Mouse (Mus musculus) macrophage (primary cell): ENCODE results near the gene Unc5a. TPM values are rescaled to one million over a fixed set of nuclear protein-coding genes. Genes with fewer than 3 reads are reported as not detected.

Experiments
- H3K27ac ChIP-seq: fragments of 350-480 bp; formaldehyde crosslinking; 2 replicates; pipeline ENCODE4 v1.9.0; 2021
- H3K36me3 ChIP-seq: fragments of 350-480 bp; formaldehyde crosslinking; 2 replicates; pipeline ENCODE4 v1.9.0; 2021; ENCODE audit errors: inconsistent target
- H3K4me3 ChIP-seq: fragments of 350-480 bp; formaldehyde crosslinking; 2 replicates; pipeline ENCODE4 v1.9.0; 2021; ENCODE audit errors: inconsistent target
- H3K79me2 ChIP-seq: fragments of 350-480 bp; formaldehyde crosslinking; 2 replicates; pipeline ENCODE4 v1.9.0; 2021; ENCODE audit errors: inconsistent target
- WGBS: methylation state at CpG from one replicate; pipeline ENCODE4 v1.1.7; 2026; ENCODE audit warnings: inconsistent platforms; ENCODE audit not compliant: missing documents; 5-methylcytosine and 5-hydroxymethylcytosine counted together
- polyA plus RNA-seq: library from polyadenylated mRNA; stranded (reverse); fragments of 250-400 nt; gene quantifications from 3 replicates; pipeline ENCODE4 v1.2.4, GENCODE M21; 2018; ENCODE audit warnings: inconsistent platforms
- total RNA-seq, 78 experiments: library from RNA; depleted of rRNA; stranded (reverse); fragments of 250-400 nt; gene quantifications; 1 replicate in 9 of 78; 2 replicates in 24 of 78; 3 replicates in 43 of 78; 4 replicates in 2 of 78; pipeline ENCODE4 v1.2.4; 2018; ENCODE audit warnings: inconsistent platforms in 56 of 78

Gene Unc5a
- total RNA-seq (2018; cell fraction: chromatin; rRNA removed), result 1 to 10 TPM in 13 of 26 experiments, under 1 TPM in 13; 0.30 to 2.6 (median 1.0) TPM
- total RNA-seq (2018; cell fraction: cytosol; rRNA removed), result 1 to 10 TPM in 6 of 26 experiments, under 1 TPM in 20; 0.07 to 1.6 (median 0.51) TPM
- 1 to 10 TPM in 11 of 26 experiments, under 1 TPM in 14, not detected in 1; 0.12 to 3.0 (median 0.81) TPM for total RNA-seq (2018; cell fraction: nucleus; rRNA removed)
- 0.41 to 1.7 TPM (median 0.75 TPM) in 3 replicates for polyA plus RNA-seq

DNA sequence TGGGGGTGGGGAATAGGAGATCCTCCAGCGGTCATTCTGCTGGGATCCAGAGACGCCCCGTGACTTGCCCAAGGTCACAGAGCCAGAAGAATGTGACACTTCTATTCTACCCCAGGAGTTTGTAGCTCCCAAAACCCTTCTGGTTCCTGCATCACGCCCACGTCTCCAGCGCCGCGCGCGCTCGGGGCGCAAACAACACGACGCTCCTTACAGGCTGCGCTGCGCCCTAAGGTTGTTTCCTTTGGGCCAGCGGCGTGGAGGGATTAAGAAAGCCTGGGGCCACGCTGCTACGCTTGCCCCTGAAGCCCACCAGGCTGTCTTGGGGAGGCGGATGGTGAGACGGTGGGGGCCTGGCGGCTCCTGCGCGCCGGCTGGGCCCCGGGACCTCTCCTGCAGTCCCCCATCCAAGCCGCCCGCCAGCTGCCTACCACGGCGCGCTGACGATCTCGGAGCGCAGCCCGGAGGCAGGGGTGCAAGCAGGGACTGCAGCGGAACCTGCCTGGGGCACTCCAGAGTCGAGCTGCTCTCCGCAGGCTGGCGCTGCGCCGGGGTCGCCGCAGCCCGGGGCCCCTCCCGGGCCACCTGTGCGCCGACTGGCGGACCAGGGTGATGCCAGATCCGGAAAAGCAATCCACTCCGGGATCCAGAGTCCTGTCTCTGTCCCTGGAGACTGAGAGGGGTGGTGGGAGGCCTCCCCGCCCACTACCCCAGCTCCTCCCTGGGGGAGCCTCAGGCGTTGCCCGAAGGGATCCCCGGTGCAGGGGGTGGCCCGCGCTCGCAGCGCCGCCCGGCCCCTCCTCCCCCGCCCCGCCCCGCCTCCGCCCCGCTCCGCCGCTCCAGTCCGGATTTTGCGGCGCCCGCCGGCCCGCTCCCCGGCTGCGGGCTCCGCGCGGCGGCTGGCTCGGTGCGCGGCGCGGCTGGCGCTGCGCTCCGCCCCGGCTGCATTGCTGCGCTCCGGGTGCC, at the start of gene Unc5a:
Gene Unc5a, plus strand, starts transcription at position 881 of the 963 bp plus-strand sequence.
- WGBS, result 2% methylated on average over 54 of the region's 91 CpGs
- no peak within 1 kb of the TSS for H3K4me3 ChIP-seq
- H3K27ac ChIP-seq, result no peak within 1 kb of the TSS
- H3K36me3 ChIP-seq, result no peaks in the 10 kb centered on the region
- no peaks in the 10 kb centered on the region for H3K79me2 ChIP-seq

DNA sequence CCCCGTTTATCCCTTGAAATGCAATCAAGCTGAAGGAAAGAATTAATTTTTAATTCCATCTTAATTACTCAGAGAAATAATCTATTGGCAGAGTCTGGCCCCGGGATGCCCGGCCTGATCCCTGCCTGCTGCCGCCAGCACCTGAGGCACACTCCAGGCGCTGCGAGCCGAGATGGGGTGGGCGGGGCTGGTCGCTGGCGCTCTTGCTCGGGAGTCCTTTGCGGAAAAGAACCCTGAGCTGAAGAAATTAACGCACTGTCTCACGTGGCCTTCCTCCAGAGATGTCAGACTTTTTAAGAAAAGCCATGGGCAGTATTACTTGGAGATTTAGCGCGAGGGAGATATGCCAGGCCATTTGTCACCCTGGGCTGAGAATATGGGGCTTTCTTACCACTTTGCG, 37.2 kb upstream of the Unc5a start:
- H3K36me3 ChIP-seq, result no peaks in the 10 kb centered on the region
- no peaks in the 10 kb centered on the region for H3K79me2 ChIP-seq
- H3K27ac ChIP-seq, result no peak overlapping the region
- H3K4me3 ChIP-seq, result no peak overlapping the region
- WGBS, result 10% methylated on average over 17 of the region's 17 CpGs

DNA sequence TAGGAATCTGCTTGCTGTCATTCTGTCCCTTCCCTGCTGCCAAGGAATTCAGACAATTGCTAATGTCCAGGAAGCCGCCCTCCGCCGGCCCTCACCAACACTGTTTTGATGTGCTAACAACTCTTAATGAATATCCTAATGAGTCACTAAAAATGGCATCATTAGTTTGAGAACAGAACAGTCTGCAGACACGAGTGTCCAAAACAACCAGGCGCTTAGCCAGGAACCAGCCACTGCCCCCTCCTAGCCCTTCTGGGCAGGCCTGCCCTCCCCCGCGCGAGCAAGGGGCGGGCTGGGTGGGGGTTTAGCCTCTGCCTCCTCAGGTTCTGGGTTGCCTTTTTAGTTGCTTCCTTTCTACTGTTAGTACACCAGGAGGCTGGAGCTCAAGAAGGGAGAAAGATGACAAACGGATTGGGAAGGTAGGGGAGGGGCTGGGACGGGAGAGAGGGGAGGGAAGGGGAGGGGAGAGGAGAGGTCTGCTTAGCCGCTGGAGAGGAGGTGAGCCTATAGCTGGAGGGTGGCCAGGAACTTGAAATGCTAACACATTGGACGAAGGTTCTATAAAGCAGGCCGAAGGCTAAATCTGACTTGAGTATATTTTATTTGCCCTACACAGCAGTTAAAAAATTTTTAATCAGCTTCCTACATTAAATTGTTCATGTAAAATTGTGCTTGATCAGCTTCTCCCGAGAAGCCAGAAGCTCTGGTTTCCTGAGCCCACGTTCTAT, 36.2 kb upstream of the Unc5a start:
- WGBS, result 28% methylated on average over 13 of the region's 16 CpGs
- Histone ChIP-seq H3K27ac (no peak overlapping the region), H3K79me2 (no peaks in the 10 kb centered on the region), H3K36me3 (no peaks in the 10 kb centered on the region), H3K4me3 (no peak overlapping the region)

DNA sequence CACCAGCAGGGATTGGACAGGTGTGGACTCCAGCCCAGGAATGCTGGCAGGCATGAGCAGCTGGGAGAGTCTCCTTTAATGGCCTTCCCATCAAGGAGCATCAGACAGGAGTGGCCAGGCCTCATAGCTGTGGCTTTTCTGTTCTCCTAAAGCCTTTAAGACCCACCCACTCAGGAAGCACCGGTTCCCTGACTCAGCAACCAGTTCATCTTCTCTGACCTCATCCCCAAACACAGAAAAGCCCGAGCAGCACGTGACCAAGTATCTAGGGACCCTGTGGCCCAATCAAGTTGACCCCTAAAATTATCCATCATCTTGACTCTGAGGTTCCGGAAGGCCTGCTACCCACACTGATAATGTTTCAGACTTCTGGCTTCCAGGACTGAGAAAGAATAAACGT, 32.6 kb upstream of the Unc5a start:
- Histone ChIP-seq H3K79me2 (no peaks in the 10 kb centered on the region), H3K36me3 (no peaks in the 10 kb centered on the region), H3K27ac (no peak overlapping the region), H3K4me3 (no peak overlapping the region)
- 33% methylated on average over 5 of the region's 5 CpGs for WGBS

DNA sequence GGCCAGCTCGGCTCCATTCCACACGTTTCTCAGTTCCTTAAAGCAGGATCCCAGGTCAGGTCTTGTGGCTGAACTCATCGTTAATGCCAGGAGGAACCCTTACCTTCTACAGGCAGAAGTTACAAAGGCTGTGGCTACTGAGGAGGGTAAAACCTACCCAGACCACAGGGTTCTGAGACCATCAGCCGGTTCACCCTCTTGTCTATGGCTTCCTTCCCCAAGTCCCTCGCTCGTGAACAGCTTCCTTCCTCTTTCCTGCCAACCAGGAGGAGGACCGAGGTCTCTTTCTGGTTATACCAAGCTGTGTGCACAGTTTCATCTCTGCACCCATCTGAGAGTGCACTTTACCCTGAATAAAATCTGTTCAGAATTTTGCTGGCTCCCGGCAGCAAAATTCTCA, 30.3 kb upstream of the Unc5a start:
- 9% methylated on average over 8 of the region's 8 CpGs for WGBS
- H3K4me3 ChIP-seq, result no peak overlapping the region
- no peaks in the 10 kb centered on the region for H3K79me2 ChIP-seq
- H3K36me3 ChIP-seq, result no peaks in the 10 kb centered on the region
- no peak overlapping the region for H3K27ac ChIP-seq

DNA sequence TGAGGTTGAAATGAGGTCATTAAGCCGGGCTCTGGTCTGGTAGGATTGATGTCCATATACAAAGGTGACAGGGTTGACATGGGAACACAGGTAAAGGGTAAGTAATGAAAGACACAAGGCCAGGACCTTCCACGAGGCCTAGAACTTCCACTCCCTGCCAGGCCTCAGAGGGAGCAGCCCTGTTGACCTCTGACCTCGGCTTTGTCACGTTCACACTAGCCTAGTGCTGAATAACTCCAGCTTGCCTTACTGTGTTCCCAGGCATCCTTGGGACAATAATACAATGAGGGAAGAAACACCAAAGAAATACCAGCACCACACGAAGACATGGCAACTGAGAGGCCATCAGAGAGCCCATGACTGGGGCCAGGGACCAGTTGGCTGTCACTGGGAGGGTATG, 29.5 kb upstream of the Unc5a start:
- H3K27ac ChIP-seq, result no peak overlapping the region
- 71% methylated on average over 5 of the region's 5 CpGs for WGBS
- no peaks in the 10 kb centered on the region for H3K36me3 ChIP-seq
- no peak overlapping the region for H3K4me3 ChIP-seq
- H3K79me2 ChIP-seq, result no peaks in the 10 kb centered on the region

DNA sequence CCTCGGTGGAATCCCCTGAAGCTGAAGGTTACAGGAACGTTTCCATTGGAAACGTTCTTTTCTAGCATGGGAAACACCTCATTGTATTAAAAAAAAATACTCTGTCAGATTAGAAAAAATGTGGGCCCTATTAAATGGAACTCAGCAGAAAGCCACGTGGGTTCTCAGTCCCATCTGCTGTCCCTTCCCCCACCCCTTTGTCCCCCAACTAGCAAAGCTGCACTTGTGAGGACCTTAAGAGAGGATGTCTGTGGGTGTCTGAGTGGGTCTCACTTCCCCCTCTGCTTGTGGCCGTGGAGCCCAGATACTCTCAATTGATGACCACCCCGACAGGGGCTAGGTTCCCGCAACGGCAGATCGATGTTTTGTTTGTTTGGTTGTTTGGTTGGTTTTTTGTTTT, 27.5 kb upstream of the Unc5a start:
- Histone ChIP-seq H3K4me3 (no peak overlapping the region), H3K79me2 (no peaks in the 10 kb centered on the region), H3K36me3 (no peaks in the 10 kb centered on the region), H3K27ac (no peak overlapping the region)
- whole genome bisulfite sequencing, result 76% methylated on average over 9 of the region's 9 CpGs

DNA sequence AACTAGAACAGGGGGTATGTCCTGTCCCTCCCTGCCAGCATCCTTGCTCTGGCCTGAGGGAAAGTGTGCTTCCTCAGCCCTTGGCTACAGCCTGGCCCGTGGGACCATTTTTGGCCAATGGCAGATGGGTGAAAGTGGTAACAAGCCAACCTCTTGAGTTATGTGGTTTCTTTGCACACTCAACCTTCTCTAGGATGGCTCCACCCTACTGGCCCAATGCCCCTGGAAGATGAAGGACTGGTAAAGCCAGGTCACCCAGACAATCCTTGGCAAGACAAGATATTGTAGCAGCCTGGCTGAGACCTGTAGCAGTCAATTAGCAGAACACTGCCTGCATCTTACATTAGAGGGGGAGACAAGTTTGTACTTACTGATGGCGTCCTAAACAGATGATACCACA, 25.5 kb upstream of the Unc5a start:
- WGBS, result 90% methylated on average over 2 of the region's 2 CpGs
- no peaks in the 10 kb centered on the region for H3K36me3 ChIP-seq
- H3K79me2 ChIP-seq, result no peaks in the 10 kb centered on the region
- no peak overlapping the region for H3K27ac ChIP-seq
- H3K4me3 ChIP-seq, result no peak overlapping the region

DNA sequence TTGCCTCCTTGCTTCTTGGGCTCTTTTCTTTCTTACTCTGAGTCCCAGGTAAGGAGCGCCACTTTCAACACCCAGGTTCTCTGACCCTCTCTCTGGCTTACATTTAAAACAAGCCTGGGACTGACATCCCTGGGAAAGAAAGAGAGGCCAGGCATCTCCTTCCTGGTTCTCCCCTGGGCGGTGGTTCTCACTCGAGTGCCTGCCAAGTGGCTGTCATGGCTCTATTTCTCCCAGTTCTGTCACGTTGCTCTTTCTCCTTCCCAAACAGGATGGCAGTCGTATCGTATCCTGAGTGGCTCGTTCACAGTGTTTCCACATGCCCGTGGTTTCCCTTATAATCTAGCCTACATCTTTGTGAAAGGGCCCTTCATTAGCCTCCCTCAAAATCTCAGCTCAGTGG, 23.7 kb upstream of the Unc5a start:
- Histone ChIP-seq H3K4me3 (no peak overlapping the region), H3K36me3 (no peaks in the 10 kb centered on the region), H3K79me2 (no peaks in the 10 kb centered on the region), H3K27ac (no peak overlapping the region)
- WGBS, result 28% methylated on average over 8 of the region's 8 CpGs

DNA sequence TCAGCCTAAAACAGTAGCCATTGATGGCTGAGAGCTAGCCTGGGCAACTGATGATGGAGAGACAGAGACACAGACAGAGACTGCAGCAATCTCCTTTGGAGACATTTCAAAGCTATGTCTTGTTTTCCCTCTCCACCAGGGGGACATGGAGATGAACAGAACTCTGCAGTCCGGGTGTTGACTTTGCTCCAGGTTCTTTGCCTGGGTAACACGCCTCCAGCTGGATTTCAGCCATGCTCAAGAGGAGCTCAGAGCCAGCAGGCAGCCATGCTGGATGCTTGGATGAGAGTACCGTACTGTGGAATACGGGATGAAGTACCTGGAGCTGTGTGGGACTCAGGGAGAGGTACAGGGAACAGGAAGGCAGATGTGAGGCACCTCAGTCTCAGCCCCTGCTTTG, 22.6 kb upstream of the Unc5a start:
- Histone ChIP-seq H3K27ac (no peak overlapping the region), H3K79me2 (no peaks in the 10 kb centered on the region), H3K4me3 (no peak overlapping the region), H3K36me3 (no peaks in the 10 kb centered on the region)
- 81% methylated on average over 4 of the region's 4 CpGs for WGBS

DNA sequence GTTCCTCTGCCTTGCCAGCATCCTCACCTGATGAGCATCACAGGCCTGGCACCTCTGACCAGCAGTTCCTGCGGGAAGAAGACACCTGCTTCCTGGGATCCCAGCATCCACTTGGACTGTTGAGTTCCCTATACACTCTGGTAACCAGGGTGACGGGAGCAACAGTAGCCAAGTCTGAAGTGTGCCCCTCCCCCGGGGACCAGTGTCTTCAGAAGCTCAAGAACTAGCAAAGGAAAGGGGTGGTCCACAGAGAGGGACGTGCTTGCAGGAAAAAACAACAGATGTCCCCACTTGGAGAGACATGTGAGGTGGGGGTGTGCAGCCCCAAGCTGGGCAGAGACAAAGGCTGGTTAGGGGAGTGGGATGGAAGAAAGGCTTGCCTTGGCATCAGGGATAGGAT, 19.1 kb upstream of the Unc5a start:
- 60% methylated on average over 4 of the region's 4 CpGs for WGBS
- Histone ChIP-seq H3K27ac (no peak overlapping the region), H3K36me3 (no peaks in the 10 kb centered on the region), H3K4me3 (no peak overlapping the region), H3K79me2 (no peaks in the 10 kb centered on the region)

DNA sequence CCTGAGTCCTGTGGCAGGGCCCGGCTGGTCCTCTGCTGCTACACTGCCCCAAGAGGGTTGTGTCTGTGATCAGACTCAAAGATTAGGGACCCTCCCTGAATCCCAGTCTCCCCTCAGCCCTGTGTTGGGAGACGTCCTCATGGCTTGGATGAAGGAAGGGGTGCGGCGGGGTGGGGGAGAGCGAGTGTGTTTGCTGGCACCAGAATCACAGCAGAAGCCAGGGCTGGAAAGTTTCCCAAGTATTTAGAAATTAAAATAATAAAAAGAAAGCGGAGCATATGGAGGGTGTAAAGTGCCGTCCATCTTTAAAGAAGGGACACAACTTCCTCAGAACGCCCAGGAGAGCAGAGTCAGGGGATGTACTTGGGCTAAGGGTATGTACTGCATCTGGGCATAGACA, 14.3 kb upstream of the Unc5a start:
- Histone ChIP-seq H3K4me3 (no peak overlapping the region), H3K79me2 (no peaks in the 10 kb centered on the region), H3K27ac (no peak overlapping the region), H3K36me3 (no peaks in the 10 kb centered on the region)
- 87% methylated on average over 8 of the region's 8 CpGs for WGBS

DNA sequence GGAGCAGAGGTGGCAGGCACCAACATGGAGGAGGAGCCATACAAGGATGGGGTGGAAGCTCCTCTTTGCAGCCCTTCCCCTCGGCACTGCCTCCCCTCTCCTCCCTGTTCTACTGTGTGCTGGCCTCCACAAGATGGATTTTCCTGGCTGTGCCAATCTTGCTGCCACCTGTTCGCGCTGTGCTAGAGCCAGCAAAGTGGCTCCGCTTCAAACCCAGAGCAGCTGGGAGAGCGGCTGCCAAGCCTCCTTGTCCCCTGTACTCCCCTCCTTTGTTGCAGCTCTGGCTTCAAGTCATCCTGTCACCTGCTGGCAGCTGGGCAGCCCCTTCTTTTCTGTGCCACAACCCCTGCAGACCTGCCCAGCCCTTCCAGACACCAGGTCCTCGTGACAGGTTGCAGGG, 13.0 kb upstream of the Unc5a start:
- H3K4me3 ChIP-seq, result no peak overlapping the region
- H3K79me2 ChIP-seq, result no peaks in the 10 kb centered on the region
- 70% methylated on average over 6 of the region's 6 CpGs for WGBS
- no peaks in the 10 kb centered on the region for H3K36me3 ChIP-seq
- H3K27ac ChIP-seq, result no peak overlapping the region

DNA sequence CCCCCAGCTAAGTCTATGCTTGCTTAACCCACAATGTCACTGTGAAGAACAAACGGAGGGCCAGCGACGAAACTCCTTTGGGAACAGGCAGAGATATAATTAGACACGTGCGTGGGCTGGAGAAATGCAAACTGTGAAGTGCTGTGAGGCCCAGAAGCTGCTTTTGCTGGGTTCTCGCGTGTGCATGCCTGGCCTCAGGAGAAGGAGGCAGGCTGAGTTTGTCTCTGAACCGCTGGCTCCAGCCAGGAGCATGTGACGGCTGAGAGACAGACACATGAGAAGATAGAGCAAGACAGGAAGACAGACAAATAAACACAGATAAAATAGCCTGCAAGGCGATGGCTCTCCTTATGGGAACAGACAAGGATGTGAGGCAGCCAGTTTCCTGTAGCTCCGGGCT, 11.3 kb upstream of the Unc5a start:
- Histone ChIP-seq H3K36me3 (no peaks in the 10 kb centered on the region), H3K27ac (no peak overlapping the region), H3K4me3 (no peak overlapping the region), H3K79me2 (no peaks in the 10 kb centered on the region)
- 42% methylated on average over 10 of the region's 11 CpGs for WGBS

DNA sequence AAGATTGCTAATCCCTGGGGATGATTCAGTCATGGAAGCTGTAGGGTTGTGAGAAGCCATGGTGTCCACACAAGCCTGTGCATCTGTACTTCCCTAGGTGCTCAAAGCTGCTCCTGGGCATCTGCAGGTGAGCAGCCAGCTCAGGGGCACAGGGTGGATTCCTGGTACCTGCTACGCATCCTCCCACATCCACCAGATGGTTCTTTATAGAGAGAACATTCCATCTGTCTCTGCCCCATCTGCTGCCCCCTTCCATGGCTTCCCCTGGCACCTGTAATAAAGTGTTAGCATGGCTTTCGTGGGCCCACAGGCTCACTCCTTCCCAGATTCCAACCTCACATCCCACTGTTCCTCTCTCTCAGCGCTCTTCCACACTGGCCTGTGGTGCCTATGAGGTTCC, 10.7 kb upstream of the Unc5a start:
- WGBS, result 85% methylated on average over 3 of the region's 3 CpGs
- no peaks in the 10 kb centered on the region for H3K79me2 ChIP-seq
- H3K4me3 ChIP-seq, result no peak overlapping the region
- H3K36me3 ChIP-seq, result no peaks in the 10 kb centered on the region
- H3K27ac ChIP-seq, result no peak overlapping the region
